Mouse (Mus musculus): ENCODE data around the gene Znrf1. TPM values are rescaled to one million over a fixed set of nuclear protein-coding genes. Genes with fewer than 3 reads are reported as not detected.

Znrf1 gene
- total RNA-seq, 4 experiments from 2014 or later: 89.8 to 117 (median 93.0) TPM

- DNase-seq (ENCODE audit: low spot score in 2 of 2): no peak
These were observed 4.3 kb upstream of the Znrf1 start for GRCm38 (mm10) chr8:111531621-111532020.

GRCm38 (mm10) chr8:111533503-111533902 is 2.4 kb upstream of the Znrf1 start:
- DNase-seq (ENCODE audit: low spot score in 2 of 2): no peak

DNA sequence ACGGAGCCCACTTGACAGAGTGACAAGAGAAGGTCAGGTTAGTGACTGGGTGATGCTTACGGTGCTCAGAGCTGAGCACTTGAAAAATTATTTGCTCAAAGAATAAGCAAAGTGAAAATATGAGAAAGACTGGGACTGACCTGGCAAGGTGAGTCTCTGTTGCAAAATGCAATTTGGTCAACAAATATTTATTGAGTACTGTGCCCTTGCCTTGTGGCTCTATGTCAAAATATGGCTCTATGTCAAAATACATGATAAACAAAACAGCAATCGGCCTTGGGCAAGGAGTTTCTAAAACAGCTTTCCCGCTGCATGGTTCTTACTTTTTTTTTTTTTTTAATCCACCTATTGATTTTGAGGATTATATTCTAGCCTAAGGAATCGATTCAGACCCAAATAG is 406 bp upstream of the Znrf1 start:
- no peak for DNase-seq (ENCODE audit: low spot score in 2 of 2)

DNA sequence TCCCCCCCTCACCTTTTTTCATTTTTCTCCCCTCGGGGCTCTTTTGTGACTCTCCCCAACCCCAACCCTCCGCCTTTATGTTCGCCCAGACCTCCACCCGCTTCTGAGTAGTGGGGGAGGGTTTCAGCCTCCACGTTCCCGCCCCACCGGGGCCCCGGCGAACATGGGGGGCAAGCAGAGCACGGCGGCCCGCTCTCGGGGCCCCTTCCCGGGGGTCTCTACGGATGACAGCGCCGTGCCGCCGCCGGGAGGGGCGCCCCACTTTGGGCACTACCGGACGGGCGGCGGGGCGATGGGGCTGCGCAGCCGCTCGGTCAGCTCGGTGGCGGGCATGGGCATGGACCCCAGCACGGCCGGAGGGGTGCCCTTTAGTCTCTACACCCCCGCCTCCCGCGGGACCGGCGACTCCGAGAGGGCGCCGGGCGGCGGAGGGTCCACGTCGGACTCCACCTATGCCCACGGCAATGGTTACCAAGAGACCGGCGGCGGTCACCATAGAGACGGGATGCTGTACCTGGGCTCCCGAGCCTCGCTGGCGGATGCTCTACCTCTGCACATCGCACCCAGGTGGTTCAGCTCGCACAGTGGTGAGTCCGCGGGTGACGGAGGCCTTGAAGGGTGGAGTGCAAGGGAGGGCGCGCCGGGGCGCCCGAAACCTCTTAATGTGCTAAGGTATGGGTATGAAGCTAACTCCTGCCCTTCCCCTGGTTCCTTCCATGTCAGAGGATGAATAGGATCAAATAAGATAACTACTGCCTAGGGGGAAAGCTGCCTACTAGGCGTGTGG is 1.3 kb downstream of the Znrf1 start:
- peak; percentile 48 to 49 for DNase-seq (ENCODE audit: low spot score in 2 of 2)

- DNase-seq (ENCODE audit: low spot score in 2 of 2): no peak
These were observed 1.9 kb downstream of the Znrf1 start for GRCm38 (mm10) chr8:111537765-111538158.

DNA sequence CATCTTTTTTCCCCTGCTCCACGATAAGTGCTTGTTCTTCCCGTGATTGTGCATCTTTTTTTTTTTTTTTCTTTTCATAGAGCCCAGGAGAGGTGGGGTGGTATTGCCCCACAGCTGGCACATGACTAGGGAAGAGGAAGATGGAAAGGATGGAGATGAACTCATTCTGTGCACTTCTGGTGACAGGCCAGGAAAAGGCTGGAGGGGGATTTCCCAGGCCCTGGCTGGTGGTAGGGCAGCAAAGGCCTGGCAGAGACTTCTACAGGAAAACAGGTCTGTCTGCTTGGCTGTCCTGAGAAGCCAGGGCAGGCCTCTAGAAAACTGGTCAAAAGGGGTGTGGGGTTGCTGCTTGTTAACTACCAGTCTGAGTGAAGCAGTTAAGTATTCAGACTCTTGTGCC is 2.3 kb downstream of the Znrf1 start:
- DNase-seq (ENCODE audit: low spot score in 2 of 2): no peak

- no peak for DNase-seq (ENCODE audit: low spot score in 2 of 2)
These were observed 3.7 kb downstream of the Znrf1 start for GRCm38 (mm10) chr8:111539422-111540076.

GRCm38 (mm10) chr8:111543712-111544380 is 7.9 kb downstream of the Znrf1 start:
- DNase-seq (ENCODE audit: low spot score in 2 of 2): no peak

DNA sequence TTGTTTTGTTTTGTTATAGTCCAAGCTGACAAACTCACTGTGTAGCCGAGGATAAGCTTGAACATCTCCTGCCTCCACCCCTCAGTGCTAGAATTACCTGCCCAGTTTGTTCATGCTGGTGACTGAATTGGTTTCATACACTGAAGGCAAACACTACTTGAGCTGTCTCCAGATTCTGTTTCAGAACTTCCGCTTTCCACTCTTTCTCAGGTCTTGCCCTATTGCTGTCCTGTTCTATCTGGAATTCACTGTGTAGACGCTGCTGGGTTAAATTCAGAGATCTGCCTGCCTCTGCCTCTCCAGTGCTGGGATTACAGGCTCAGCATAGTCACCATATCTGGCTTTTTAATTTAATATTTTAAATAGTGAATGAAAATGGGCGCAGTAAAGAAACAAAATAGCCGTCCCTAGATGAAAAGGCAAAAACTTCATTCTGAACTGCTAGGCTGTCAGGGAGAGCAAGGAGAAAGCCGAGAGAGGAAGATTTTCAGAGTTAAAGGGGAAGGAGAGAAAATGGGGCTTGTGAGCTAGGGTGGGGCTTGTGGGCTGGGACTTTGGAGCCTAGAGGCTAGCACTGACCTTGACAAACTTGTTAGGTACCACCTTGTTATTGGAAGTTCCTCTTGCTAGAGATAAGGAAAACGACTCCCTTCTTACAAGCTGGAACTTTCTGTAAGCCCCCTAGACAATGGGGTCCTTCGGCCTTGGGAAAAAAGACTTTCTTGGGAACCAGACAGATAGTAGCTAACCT is 9.7 kb downstream of the Znrf1 start:
- DNase-seq (ENCODE audit: low spot score in 2 of 2): no peak

GRCm38 (mm10) chr8:111547144-111547543 is 11.2 kb downstream of the Znrf1 start:
- no peak for DNase-seq (ENCODE audit: low spot score in 2 of 2)

GRCm38 (mm10) chr8:111548201-111548600 is 12.3 kb downstream of the Znrf1 start:
- no peak for DNase-seq (ENCODE audit: low spot score in 2 of 2)

- DNase-seq (ENCODE audit: low spot score in 2 of 2): no peak
These were observed 14.3 kb downstream of the Znrf1 start for GRCm38 (mm10) chr8:111550002-111550870.

GRCm38 (mm10) chr8:111551511-111552130 is 15.7 kb downstream of the Znrf1 start:
- no peak for DNase-seq (ENCODE audit: low spot score in 2 of 2)

- DNase-seq (ENCODE audit: low spot score in 2 of 2): no peak
These were observed 25.9 kb downstream of the Znrf1 start for GRCm38 (mm10) chr8:111561824-111562223.

- DNase-seq (ENCODE audit: low spot score in 2 of 2): no peak
These were observed 26.4 kb downstream of the Znrf1 start for GRCm38 (mm10) chr8:111562274-111562803.

DNA sequence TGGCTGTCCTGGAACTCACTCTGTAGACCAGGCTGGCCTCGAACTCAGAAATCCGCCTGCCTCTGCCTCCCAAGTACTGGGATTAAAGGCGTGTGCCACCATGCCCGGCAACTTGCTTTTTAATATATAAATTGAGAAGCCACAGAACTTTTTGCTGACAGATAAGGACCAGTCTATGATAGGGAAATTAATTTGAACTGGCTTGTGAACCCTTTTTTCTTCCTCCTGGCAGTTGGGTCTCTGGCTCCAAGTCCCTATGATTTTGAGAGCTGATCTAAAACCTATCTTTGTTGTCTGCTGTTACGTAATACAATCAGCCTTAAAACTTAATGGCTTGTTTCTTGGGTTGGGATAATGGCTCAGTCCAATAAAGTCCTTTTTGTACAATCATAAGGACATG is 27.2 kb downstream of the Znrf1 start:
- DNase-seq (ENCODE audit: low spot score in 2 of 2): no peak

DNA sequence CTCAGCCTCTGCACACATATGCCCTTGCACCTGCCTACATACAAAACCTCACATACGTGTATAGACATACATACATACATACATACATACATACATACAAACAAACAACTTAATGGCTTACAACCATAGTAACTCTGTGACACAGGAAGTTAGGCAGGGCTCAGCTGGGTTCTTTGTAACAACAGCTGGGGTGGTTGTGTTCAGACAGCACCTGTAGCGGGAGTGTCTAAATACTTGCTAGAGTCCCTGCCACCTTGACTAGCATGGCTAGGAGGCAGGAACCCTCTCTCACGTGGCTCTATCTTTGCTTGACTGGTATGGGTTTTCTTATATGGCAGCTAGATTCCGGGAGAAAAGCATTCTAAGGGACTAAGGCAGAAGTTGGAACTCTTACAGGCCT is 27.8 kb downstream of the Znrf1 start:
- no peak for DNase-seq (ENCODE audit: low spot score in 2 of 2)

DNA sequence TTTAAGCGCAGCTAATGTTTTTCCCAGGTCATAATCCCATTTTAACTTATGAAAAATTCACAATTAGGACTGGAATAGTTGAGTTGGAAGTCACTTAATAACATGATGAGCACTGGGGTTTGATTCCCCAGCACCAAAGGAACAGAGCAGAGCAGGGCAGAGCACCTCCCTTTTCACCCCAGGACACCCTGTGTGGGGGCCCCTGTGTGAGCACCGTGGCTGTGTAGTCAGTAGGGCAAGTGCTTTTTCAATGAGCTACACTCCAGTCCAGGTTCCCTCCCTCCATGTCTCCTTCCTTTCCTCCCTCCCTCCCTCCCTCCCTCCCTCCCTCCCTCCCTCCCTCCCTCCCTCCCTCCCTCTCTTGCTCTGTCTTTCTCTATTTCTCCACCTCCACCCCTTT is 28.2 kb downstream of the Znrf1 start:
- no peak for DNase-seq (ENCODE audit: low spot score in 2 of 2)

DNA sequence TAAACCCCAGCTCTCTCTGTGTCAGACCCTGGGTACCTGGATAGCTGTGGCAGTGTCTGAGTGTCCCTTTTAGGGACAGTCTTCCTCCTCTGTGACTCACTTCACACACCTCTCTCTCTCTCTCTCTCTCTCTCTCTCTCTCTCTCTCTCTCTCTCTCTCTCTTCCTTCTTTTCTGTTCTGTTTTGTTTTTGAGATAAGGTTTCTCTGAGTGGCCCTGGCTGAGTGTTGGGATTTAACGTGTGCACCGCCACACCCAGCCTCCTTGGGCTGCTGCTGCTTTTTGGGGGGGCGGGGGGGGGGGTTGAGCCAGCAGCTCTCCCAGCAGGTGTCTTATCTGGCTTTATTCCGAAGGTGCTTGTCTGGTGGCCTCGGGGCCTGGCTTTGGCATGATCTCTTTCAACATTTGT is 29.9 kb downstream of the Znrf1 start:
- no peak for DNase-seq (ENCODE audit: low spot score in 2 of 2)

DNA sequence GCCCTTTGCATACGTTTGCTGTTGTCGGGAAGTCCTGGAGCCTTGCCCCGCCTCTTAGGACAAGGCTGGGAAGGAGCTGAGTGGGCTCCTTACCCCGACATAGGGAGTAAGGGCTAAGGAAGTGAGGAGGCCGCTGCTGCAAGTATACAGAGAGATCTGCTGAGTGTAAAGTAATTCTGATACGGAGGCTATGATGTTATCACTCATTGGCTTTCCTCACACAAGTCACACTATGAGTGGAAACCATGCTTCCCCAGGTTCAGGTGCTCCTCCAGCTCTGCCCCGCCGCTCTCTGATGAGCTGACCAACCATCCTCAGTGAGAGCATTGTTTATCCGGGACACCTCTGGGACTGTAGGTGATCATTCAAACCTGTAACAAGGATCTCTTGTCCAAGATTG is 30.4 kb downstream of the Znrf1 start:
- no peak for DNase-seq (ENCODE audit: low spot score in 2 of 2)

All from layer of hippocampus, adult 8-10 months (tissue).